Mouse (Mus musculus): ENCODE measurements at regions not wholly inside any gene's neighbourhood (a gene's known extent, or its start where the extent isn't known, plus 50 kb on each side); places are given as distances from the start of the nearest gene placed in this dataset.
"Not testable (repeated sequence)": the region's sequence is repeated elsewhere in the genome, so short reads cannot be mapped to it uniquely, and the experiment has no call there.

DNA sequence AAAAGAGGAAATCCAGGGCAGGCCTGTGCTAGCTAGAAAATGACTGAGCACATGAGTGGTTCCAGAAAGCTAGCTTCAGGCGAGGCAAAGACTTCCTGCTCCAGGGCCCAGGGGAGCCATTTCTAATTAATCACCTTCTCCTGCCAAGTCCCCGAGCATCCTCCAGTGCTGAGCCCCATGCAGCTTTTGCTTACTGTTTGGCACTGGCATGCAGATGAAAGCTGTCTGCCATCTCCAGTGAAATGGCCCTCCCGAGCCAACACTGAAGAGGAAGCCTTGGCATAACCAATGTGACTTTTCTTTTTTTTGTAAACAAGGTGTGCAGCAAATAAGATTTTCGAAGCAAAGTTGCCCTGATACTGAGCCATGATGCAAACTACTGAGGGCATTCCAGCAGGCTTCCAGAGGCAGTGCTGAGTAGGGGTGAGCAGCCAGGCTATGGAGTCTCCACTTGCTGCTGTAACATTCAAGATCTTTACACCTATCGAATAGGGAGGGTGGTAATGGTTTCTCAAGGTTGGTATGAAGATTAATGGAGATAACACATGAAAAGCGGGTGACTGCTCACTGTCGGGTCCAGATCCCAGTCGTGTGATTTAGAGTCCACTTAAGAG, 125.4 kb upstream of the Immp2l start:
- DNase-seq (ENCODE audit: low read depth) = no peak

DNA sequence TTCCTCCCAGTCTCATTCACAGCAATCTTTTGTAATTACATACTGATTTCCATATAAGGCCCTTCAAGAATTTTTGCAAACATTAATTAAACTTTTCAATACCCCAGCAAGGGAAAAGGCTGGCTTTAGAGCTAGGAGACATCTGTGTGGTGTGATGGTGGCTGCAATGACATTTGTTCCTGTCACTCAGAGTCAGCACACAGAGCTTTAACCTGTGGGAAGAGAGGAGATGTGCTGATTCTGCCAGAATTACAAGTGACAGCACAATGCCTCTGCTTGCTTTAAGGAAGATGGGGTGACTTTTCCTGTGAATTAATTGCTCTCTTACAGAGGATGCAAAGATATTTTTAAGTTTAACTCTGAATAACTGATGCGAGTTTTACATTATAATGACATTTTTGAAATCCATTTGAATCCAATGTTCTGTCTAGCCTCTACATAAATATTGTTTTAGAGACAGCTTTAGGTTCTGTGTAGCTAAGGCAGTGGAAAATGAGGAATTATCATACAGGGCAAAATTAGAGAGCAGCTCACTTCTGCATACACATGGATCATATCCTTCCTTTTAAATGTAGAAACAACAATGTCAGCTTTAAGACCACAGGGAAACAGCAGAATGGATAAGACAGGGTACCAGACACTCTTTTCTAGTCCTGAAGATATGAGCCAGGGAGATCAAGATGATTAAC, 118.1 kb upstream of the Immp2l start:
- DNase-seq (ENCODE audit: low read depth) = no peak

DNA sequence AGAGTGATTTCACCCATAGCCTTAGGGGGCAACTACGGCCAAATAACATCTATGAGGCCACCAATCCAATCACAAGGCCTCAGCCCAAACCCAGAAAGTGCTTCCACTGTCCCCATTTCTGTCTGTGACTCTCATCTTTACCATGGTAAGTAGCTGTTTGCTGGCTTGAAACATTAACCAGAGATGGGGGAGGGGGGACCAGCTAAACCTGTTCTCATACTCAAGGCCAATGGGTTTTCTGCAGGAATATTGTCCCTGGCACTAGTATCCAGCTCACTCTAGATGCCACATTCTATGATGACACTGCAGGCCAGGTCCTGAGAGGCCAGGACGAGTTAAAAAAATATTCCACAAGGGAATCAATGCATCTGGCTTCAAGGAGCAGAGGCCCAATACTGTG, 117.1 kb upstream of the Immp2l start:
- DNase-seq (ENCODE audit: low read depth) = no peak

GRCm38 (mm10) chr12:40908809-40909795, 114.8 kb upstream of the Immp2l start:
- no peak for DNase-seq (ENCODE audit: low read depth)

DNA sequence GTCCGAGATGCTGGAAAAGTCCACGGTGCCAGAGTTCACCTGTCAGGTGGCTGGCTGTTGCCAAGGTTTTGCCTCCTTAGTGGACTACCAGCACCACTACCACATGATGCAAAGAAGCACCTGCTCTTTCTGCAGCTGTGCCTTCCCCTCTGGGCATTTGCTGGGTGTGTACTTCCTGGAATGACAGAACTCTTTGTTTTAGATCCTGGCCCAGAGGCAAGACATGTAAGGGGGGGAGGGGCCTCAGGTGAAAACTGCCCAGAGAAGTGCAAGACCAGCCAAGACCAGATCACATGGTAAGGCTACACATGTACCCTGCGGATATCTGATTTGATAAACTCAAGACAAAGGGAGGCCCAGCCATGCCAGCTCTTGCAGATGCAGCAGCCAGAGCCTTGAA, 106.4 kb upstream of the Immp2l start:
- DNase-seq (ENCODE audit: low read depth) = peak; percentile 3

DNA sequence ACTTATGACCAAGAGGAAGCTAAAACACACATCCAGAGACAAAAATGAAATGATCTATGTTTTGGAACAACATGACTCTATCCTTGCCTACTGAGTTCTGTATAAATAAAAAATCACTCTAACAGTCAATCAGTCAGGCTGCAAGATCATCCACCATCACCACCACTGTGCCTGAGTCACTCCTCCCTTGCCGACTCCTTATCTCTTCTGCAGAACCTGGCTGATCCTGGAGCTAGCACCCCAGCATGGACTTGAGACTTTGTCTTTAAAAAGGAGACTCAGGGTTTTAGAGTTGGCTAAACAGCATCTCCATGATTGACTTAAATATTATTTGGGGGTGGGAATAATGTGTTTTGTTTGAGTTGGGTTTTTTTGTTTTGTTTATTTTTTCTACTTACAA, 101.9 kb upstream of the Immp2l start:
- DNase-seq (ENCODE audit: low read depth) = no peak

DNA sequence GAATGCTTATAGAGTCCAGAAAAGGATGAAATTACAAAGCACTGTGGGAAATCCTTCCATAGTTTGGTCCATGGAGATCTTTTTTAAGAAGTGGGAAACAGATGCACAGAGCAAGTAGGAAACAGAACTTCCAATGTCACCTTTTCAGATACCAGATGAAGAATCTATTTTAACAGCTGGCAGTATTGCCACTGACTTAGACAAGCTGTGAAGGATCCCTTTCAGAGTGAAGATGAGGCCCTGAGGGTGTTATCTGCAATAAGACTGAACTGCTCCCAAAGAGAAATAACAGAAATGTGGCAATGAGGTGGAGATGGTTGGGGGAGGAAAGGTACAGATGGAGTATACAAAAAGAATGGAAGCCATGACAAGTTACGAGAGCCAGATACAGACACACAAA, 97.2 kb upstream of the Immp2l start:
- no peak for DNase-seq (ENCODE audit: low read depth)

GRCm38 (mm10) chr12:40929409-40929808, 94.5 kb upstream of the Immp2l start:
- DNase-seq (ENCODE audit: low read depth) = not testable (repeated sequence)

DNA sequence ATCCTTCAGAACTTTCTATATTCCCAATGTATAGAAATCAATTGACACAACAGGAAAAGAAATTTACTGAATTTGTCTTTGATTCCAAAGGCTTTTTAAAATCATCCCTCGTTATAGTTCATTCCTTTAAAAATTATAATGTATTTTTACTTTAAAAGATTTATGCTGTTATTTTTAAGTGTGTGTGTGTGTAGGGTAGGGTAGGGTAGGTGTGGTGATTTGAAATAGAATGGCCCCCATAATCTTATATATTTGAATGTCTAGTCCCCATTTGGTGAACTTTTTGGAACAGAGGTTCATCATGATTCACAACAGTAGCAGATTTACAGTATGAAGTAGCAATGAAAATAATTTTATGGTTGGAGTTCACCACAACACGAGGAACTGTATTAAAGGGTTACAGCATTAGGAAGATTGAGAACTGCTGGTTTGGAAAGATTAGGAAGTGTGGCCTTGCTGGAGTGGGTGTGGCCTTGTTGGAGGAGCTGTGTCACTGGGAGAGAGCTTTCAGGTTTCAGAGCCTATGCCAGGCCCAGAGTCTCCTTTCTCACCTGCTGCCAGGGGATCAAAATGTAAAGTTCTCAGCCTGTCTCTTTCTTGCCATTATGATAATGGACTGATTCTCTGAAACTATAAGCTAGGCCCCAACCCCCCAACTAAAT, 88.7 kb upstream of the Immp2l start:
- no peak for DNase-seq (ENCODE audit: low read depth)

GRCm38 (mm10) chr12:40937037-40937436, 86.9 kb upstream of the Immp2l start:
- no peak for DNase-seq (ENCODE audit: low read depth)

- no peak for DNase-seq (ENCODE audit: low read depth)
Measured at GRCm38 (mm10) chr12:40946888-40947287, 77.0 kb upstream of the Immp2l start.

DNA sequence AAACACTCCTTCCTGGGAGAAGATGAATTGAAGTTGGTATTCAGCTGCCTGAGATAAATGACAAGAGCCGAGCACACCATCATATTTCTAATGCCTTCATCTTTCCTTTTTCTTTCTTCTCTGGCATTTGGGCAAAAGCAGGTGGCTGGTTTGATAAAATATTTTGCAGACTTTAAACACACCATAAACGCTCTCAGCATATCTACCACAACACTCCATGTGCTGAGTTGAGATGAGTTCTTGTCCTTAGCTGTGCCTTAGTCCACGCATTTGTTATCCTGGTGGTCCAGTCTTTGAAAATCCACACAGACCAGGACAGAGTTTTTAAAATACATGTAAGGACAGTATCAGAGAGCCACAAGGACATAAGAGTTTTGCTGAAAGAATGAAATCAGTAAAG, 74.3 kb upstream of the Immp2l start:
- no peak for DNase-seq (ENCODE audit: low read depth)

DNA sequence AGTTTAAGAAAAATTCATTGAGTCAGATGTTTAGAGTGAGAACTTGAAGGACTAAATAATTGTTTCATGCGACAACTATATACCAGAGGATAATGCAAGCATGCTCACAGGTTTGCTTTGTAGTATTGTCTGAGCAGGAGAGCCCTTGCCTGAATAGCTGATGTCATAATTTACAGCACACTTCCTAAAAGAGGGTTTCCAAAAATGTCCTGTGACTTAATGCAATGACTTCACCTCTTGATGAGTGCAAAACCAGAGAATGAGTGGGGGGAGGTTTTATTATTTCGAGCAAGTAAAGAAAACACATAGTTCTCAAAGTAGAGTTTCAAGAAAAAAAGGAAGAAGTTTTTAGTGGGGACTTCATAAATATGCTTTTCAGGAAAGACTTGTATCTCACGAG, 65.4 kb upstream of the Immp2l start:
- no peak for DNase-seq (ENCODE audit: low read depth)

- DNase-seq (ENCODE audit: low read depth) = no peak
Measured at GRCm38 (mm10) chr12:40964996-40965395, 58.9 kb upstream of the Immp2l start.

GRCm38 (mm10) chr12:40966308-40966707, 57.6 kb upstream of the Immp2l start:
- DNase-seq (ENCODE audit: low read depth) = no peak

GRCm38 (mm10) chr12:40966723-40967122, 57.2 kb upstream of the Immp2l start:
- not testable (repeated sequence) for DNase-seq (ENCODE audit: low read depth)

DNA sequence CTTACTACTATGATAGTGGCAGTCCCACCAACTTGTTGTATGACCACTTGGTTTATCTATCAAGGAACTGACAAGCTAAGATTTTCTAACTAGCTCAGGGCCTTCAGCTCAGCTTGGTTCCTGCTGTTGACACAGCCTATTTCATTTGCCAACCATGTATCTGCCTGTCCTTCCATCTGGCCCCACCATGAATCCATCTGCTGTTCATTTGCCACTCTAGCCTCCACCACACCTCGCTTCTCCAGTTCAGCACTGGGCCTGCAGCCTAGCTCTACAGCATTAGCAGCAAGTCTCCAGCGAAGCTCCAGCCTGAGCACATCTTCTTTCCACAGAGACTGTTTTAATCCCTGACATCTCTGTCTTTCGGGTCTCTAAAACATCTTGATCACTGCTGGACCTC, 51.0 kb upstream of the Immp2l start:
- DNase-seq (ENCODE audit: low read depth) = no peak

Data from gonadal fat pad, adult 2 months (tissue).